Mouse (Mus musculus) neural tube, embryonic 15.5 days (tissue): Measurements from ENCODE around the gene Sgms1. TPM values are rescaled to one million over a fixed set of nuclear protein-coding genes. Genes with fewer than 3 reads are reported as not detected.

Experiments
- ATAC-seq: fragments of 200-750 bp; cut with Nextera tagmentation; 2 replicates; pipeline ENCODE4 v1.8.0; 2017; ENCODE audit warnings: mild to moderate bottlenecking, moderate TSS enrichment, moderate library complexity; ENCODE audit not compliant: low FRiP score
- H3K27ac ChIP-seq: fragments of 300-500 bp; sonication (generic); replicated peaks from 2 replicates; pipeline ENCODE4 v1.5.1; 2015; ENCODE audit warnings: mild to moderate bottlenecking, inconsistent platforms
- H3K27me3 ChIP-seq: fragments of 300-500 bp; sonication (generic); replicated peaks from 2 replicates; pipeline ENCODE4 v1.6.1; 2015; ENCODE audit warnings: inconsistent platforms
- H3K36me3 ChIP-seq: fragments of 300-500 bp; sonication (generic); 2 replicates; pipeline ENCODE4 v1.6.1; 2015; ENCODE audit warnings: inconsistent platforms
- H3K4me1 ChIP-seq: fragments of 300-500 bp; sonication (generic); 2 replicates; pipeline ENCODE4 v1.6.1; 2015; ENCODE audit warnings: inconsistent platforms
- H3K4me2 ChIP-seq: fragments of 300-500 bp; sonication (generic); 2 replicates; pipeline ENCODE4 v1.6.1; 2015; ENCODE audit warnings: inconsistent platforms, mild to moderate bottlenecking, moderate library complexity
- H3K4me3 ChIP-seq: fragments of 300-500 bp; sonication (generic); replicated peaks from 2 replicates; pipeline ENCODE4 v1.5.1; 2015; ENCODE audit warnings: mild to moderate bottlenecking, inconsistent platforms
- H3K9ac ChIP-seq: fragments of 300-500 bp; sonication (generic); replicated peaks from 2 replicates; pipeline ENCODE4 v1.6.1; 2015; ENCODE audit warnings: mild to moderate bottlenecking, inconsistent platforms
- H3K9me3 ChIP-seq: fragments of 300-500 bp; sonication (generic); replicated peaks from 2 replicates; pipeline ENCODE4 v1.6.1; 2016; ENCODE audit warnings: inconsistent platforms
- WGBS: fragments of 180-500 bp; shearing (Covaris S2); methylation state at CpG from one replicate; pipeline ENCODE4 v1.1.7; 2015; ENCODE audit warnings: mixed read lengths; 5-methylcytosine and 5-hydroxymethylcytosine counted together
- polyA plus RNA-seq: library from polyadenylated mRNA; unstranded; fragments of >200 nt; fragmentation: Nextera tagmentation; extraction: Ambion mirVana; gene quantifications from 2 replicates; pipeline ENCODE4 v1.2.1, GENCODE M21; 2015

The Sgms1 gene
- polyA plus RNA-seq, 1 experiment from 2014 or later = 24.6 TPM

DNA sequence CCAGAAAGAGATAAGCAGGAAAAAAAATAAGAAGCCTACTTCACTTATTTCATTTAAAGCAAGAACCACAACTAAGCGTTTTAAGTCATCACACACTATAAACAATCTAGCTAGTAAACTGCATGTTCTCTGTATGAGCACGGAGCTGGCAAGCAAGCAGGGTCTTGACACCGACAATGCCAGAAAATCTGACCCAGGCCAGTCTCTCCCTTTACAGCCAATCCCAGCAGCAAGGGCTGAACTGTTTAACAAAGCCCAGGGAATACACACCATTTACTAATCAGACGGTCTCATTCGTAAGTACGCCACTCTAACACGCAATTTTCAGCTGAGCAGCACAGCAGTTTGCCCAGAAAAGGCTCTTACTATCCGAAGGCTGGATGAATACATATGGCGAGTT lies 213.1 kb downstream of the Sgms1 start:
- 82% methylated on average over 9 of the region's 9 CpGs for WGBS
- no peaks in the 10 kb centered on the region for H3K36me3 ChIP-seq
- H3K27ac ChIP-seq = no peak overlapping the region
- no peaks in the 10 kb centered on the region for H3K27me3 ChIP-seq
- no peak for ATAC-seq
- H3K9ac ChIP-seq = no peak overlapping the region
- H3K4me1 ChIP-seq = no peaks in the 10 kb centered on the region
- no peak overlapping the region for H3K4me2 ChIP-seq
- H3K9me3 ChIP-seq = no peaks in the 10 kb centered on the region
- no peak overlapping the region for H3K4me3 ChIP-seq

DNA sequence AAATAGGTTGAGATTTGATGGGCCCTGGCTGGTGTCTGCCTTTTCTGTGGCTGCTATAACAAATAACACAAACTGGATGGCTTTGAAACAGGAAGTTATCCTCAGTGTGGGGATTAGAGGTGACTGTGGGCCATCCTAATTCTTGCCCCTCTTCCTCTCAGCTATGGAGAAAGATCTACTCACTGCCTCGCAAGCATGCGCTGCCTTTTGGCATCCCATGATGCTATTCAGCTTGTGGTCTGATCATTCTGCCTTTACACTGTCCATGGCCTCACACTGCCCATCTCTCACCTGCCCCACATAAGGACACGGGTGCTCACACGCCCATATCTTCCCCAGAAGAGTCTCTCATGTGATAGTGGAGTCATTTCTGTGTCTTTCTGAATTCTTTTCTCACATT lies 213.5 kb downstream of the Sgms1 start:
- H3K36me3 ChIP-seq = no peaks in the 10 kb centered on the region
- no peak overlapping the region for H3K4me3 ChIP-seq
- H3K4me2 ChIP-seq = no peak overlapping the region
- H3K9ac ChIP-seq = no peak overlapping the region
- H3K27ac ChIP-seq = no peak overlapping the region
- no peaks in the 10 kb centered on the region for H3K4me1 ChIP-seq
- 96% methylated on average over 4 of the region's 4 CpGs for WGBS
- no peaks in the 10 kb centered on the region for H3K9me3 ChIP-seq
- no peak for ATAC-seq
- H3K27me3 ChIP-seq = no peaks in the 10 kb centered on the region

DNA sequence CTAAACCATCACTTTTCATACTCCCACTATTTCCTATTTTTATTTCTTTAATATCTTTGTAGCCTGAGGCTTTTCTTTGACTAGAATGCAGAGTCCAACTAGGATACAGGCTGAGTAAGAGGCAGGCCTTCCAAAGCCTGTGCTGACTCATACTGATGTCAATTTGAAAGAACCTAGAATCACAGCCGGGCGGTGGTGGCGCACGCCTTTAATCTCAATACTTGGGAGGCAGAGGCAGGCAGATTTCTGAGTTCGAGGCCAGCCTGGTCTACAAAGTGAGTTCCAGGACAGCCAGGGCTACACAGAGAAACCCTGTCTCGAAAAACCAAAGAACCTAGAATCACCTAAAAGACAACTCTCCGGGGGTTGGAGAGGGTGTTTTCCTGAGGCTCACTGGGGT lies 214.5 kb downstream of the Sgms1 start:
- ATAC-seq = no peak
- Histone ChIP-seq H3K4me1 (no peaks in the 10 kb centered on the region), H3K27ac (no peak overlapping the region), H3K36me3 (no peaks in the 10 kb centered on the region), H3K27me3 (no peaks in the 10 kb centered on the region), H3K9ac (no peak overlapping the region), H3K9me3 (no peaks in the 10 kb centered on the region), H3K4me2 (no peak overlapping the region), H3K4me3 (no peak overlapping the region)
- 97% methylated on average over 7 of the region's 7 CpGs for WGBS

- Histone ChIP-seq H3K4me1 (0 out of 2 replicates have a peak, but pooled peaks cover 3% of the 10 kb centered on the region), H3K27me3 (no peaks in the 10 kb centered on the region), H3K4me2 (no peak overlapping the region), H3K9me3 (no peaks in the 10 kb centered on the region), H3K27ac (no peak overlapping the region), H3K36me3 (no peaks in the 10 kb centered on the region), H3K4me3 (no peak overlapping the region), H3K9ac (no peak overlapping the region)
- no peak for ATAC-seq
- WGBS = 91% methylated on average over 5 of the region's 5 CpGs
Measured at GRCm38 (mm10) chr19:32174561-32174960, 215.0 kb downstream of the Sgms1 start.

DNA sequence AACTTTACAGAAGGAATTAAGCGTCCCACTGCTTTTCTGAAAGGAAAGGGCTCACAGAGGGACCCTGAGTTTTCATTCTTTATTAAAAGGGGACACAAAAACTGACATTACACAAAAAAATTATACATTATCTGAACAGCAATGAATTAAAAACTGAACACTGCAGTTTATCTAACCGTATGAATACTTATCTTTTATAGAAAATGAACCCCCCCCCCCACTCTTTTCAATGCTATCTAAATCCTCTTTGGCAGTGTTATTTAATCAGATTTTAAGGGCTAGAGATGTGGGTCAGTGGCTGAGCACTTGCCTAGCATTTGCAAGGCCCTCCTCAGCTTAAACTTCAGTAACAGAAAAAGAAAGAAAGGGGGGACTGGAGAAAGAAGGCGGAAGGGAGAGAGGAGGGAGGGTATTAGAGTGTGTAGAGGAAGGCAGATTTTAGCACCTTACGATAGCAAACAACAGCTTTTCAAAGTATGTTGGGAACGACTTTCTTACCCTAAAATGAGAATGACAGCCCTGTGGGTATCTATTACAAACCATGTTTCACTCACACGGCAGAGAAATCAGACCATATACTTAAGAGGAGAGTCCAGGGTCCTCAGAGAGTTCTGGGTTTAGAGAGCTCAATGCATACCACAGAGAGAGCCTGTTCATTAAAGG lies 215.9 kb downstream of the Sgms1 start:
- 84% methylated on average over 6 of the region's 6 CpGs for WGBS
- no peak overlapping the region for H3K9ac ChIP-seq
- no peak overlapping the region for H3K27ac ChIP-seq
- no peaks in the 10 kb centered on the region for H3K36me3 ChIP-seq
- 0 out of 2 replicates have a peak, but pooled peaks cover 3% of the 10 kb centered on the region for H3K4me1 ChIP-seq
- H3K9me3 ChIP-seq = no peaks in the 10 kb centered on the region
- no peak for ATAC-seq
- no peak overlapping the region for H3K4me3 ChIP-seq
- H3K27me3 ChIP-seq = no peaks in the 10 kb centered on the region
- no peak overlapping the region for H3K4me2 ChIP-seq

GRCm38 (mm10) chr19:32172511-32172981 lies 217.0 kb downstream of the Sgms1 start:
- H3K27me3 ChIP-seq = no peaks in the 10 kb centered on the region
- ATAC-seq = no peak
- 0 out of 2 replicates have a peak, but pooled peaks cover 3% of the 10 kb centered on the region for H3K4me1 ChIP-seq
- H3K4me3 ChIP-seq = no peak overlapping the region
- no peak overlapping the region for H3K27ac ChIP-seq
- H3K9me3 ChIP-seq = no peaks in the 10 kb centered on the region
- no peak overlapping the region for H3K9ac ChIP-seq
- no peaks in the 10 kb centered on the region for H3K36me3 ChIP-seq
- 92% methylated on average over 5 of the region's 5 CpGs for WGBS
- H3K4me2 ChIP-seq = no peak overlapping the region

GRCm38 (mm10) chr19:32171981-32172380 lies 217.5 kb downstream of the Sgms1 start:
- Histone ChIP-seq H3K36me3 (no peaks in the 10 kb centered on the region), H3K9me3 (no peaks in the 10 kb centered on the region), H3K27ac (no peak overlapping the region), H3K27me3 (no peaks in the 10 kb centered on the region), H3K4me2 (no peak overlapping the region), H3K4me1 (0 out of 2 replicates have a peak, but pooled peaks cover 3% of the 10 kb centered on the region), H3K9ac (no peak overlapping the region), H3K4me3 (no peak overlapping the region)
- no peak for ATAC-seq
- 89% methylated on average over 7 of the region's 7 CpGs for WGBS

DNA sequence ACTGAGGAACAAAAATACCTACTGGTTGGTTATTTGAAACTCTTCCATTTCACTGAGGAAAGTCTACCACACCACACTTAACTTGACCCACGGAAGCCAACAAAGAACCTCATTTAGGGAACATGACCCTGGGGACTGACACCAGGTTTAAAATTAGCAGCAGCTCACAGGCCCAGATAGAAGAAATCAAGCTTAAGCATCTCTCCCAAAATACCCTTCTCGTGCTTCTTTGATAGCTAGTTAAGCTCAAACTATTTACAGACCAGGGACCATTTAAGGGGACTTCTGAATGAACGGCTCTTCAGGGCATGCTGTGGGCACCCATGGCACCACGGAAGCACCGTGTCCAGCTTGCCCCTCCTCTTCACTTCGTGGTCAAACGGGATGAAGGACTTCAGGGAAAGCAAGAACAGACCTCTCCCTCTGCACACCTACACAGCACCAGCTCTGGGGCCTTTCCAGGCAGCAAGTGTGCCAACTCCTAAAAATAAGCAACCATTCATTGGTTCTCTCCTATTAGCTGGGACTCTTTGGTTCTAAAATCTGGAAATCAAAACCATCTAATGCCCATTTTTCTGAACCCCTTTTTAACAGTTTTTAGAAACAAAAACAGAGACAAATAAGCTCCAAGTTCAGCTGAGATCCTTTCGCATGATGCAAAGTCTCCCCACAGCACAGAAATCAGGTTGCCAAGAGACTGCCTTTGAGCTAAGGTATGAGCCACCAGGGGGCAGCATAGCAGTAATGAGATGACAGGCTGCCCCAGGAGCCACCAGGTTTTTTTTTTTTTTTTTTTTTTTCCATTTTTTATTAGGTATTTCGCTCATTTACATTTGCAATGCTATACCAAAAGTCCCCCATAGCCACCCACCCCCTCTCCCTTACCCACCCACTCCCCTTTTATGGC lies 219.6 kb downstream of the Sgms1 start:
- no peak overlapping the region for H3K27ac ChIP-seq
- no peaks in the 10 kb centered on the region for H3K9me3 ChIP-seq
- H3K4me3 ChIP-seq = no peak overlapping the region
- 0 out of 2 replicates have a peak, but pooled peaks cover 3% of the 10 kb centered on the region for H3K4me1 ChIP-seq
- no peak for ATAC-seq
- no peaks in the 10 kb centered on the region for H3K36me3 ChIP-seq
- H3K9ac ChIP-seq = no peak overlapping the region
- H3K27me3 ChIP-seq = no peaks in the 10 kb centered on the region
- no peak overlapping the region for H3K4me2 ChIP-seq
- 77% methylated on average over 8 of the region's 9 CpGs for WGBS

DNA sequence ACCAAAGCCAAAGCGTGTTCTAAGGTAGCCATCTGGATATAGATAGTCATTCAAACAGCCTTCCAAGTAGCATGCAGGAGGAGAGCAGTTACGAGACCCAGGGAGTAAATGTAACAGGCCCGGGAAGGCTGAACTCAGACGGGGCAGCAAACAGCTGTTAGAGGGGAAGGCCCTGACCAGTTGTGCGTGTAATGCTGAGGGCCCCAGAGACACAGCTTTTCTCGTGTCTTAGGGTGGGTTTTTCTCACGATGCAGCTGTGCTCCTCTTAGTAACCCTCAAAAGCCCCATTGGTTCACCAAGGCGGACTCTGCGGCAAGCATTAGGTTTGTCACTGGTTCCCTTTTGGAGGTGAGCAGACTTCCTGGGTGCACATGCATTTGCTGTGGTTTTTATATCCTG lies 221.5 kb downstream of the Sgms1 start:
- 82% methylated on average over 9 of the region's 9 CpGs for WGBS
- Histone ChIP-seq H3K36me3 (no peaks in the 10 kb centered on the region), H3K4me3 (no peak overlapping the region), H3K4me1 (0 out of 2 replicates have a peak, but pooled peaks cover 3% of the 10 kb centered on the region), H3K4me2 (no peak overlapping the region), H3K9ac (no peak overlapping the region), H3K27me3 (no peaks in the 10 kb centered on the region), H3K27ac (no peak overlapping the region), H3K9me3 (no peaks in the 10 kb centered on the region)
- ATAC-seq = no peak

- 94% methylated on average over 13 of the region's 13 CpGs for WGBS
Measured at GRCm38 (mm10) chr19:32166823-32167605, 222.5 kb downstream of the Sgms1 start.

DNA sequence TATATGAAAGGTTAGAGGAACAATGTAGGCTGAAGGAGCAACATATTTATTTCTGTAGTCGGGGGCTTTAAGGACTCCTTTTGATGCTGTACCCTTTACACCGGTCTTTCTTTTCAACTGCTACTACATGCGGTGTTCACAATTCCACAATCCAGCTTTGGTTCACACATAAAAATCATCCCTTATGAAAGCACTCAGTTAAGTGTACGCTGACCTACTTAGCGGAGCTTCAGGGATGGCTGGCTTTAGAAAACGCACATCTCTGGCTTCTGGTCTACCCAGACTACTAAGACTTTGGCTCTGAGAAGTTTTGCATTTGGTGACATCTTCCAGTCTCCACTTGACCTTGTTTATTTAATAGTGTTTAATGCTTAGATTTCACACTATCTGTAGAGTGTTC lies 223.8 kb downstream of the Sgms1 start:
- no peak overlapping the region for H3K27ac ChIP-seq
- ATAC-seq = no peak
- no peaks in the 10 kb centered on the region for H3K36me3 ChIP-seq
- no peak overlapping the region for H3K4me2 ChIP-seq
- no peaks in the 10 kb centered on the region for H3K27me3 ChIP-seq
- H3K4me3 ChIP-seq = no peak overlapping the region
- no peaks in the 10 kb centered on the region for H3K9me3 ChIP-seq
- H3K4me1 ChIP-seq = 0 out of 2 replicates have a peak, but pooled peaks cover 3% of the 10 kb centered on the region
- no peak overlapping the region for H3K9ac ChIP-seq
- WGBS = 91% methylated on average over 6 of the region's 6 CpGs

More at GRCm38 (mm10) chr19:32166823-32167605, 222.5 kb downstream of the Sgms1 start:
- Histone ChIP-seq H3K9me3 (no peaks in the 10 kb centered on the region), H3K4me3 (no peak overlapping the region), H3K4me1 (0 out of 2 replicates have a peak, but pooled peaks cover 3% of the 10 kb centered on the region), H3K27me3 (no peaks in the 10 kb centered on the region), H3K4me2 (no peak overlapping the region), H3K27ac (no peak overlapping the region), H3K36me3 (no peaks in the 10 kb centered on the region), H3K9ac (no peak overlapping the region)
- no peak for ATAC-seq
